Mouse (Mus musculus): ENCODE results near the gene Arhgef15.

DNA sequence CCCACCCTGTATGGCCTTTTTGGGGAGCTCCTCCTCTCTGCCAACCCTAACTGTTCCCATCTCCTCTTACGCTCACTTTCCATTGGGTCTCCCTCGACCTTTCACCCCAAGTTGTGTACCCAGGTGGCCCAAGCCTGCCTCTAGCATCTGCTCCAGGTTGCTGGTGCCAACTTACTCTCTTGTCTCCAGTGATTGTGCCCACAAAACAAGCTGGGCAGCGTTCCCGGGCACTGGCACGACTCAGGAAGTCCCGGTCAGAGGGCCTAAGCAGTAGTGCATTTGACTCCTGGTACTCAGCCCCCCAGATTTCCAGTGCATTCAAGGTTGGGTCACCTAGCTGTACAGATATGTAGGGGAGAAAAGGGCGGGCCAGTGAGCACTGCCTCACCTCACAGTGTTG is 35.8 kb upstream of the Arhgef15 start:
- TF ChIP-seq CTCF (IDR thresholded peaks at IDR 0.05; ENCODE audit: control insufficient read depth, insufficient read depth, insufficient replicate concordance, low read depth, low read length) = no peak
- no peak for TF ChIP-seq POLR2A (IDR thresholded peaks at IDR 0.05; ENCODE audit: control insufficient read depth, low read depth, low read length)

Data from testis, adult 2 months (tissue).